Mouse (Mus musculus) ES-Bruce4 (cell line): Measurements from ENCODE around the gene Cacng3. TPM values are rescaled to one million over a fixed set of nuclear protein-coding genes. Genes with fewer than 3 reads are reported as not detected.

Source experiments
- H3K27ac ChIP-seq: 2 replicates; pipeline ENCODE4 v1.5.1; 2012; ENCODE audit warnings: low read length, inconsistent platforms; ENCODE audit not compliant: insufficient read depth
- H3K27me3 ChIP-seq: 2 replicates; pipeline ENCODE4 v1.6.1; 2012; ENCODE audit warnings: mild to moderate bottlenecking, low read length, inconsistent platforms; ENCODE audit not compliant: control insufficient read depth, poor library complexity, insufficient read depth, severe bottlenecking
- H3K36me3 ChIP-seq: 2 replicates; pipeline ENCODE4 v1.6.1; 2012; ENCODE audit warnings: inconsistent platforms, mild to moderate bottlenecking, low read length, moderate library complexity; ENCODE audit not compliant: control insufficient read depth, poor library complexity, insufficient read depth, severe bottlenecking
- H3K4me1 ChIP-seq: one replicate; pipeline ENCODE4 v1.8.1; 2011; ENCODE audit warnings: low read length; ENCODE audit not compliant: control insufficient read depth, insufficient read depth
- H3K4me3 ChIP-seq: 2 replicates; pipeline ENCODE4 v1.5.1; 2011; ENCODE audit warnings: low read depth, mild to moderate bottlenecking, low read length
- H3K9ac ChIP-seq: 2 replicates; pipeline ENCODE4 v1.6.1; 2012; ENCODE audit warnings: low read depth, mild to moderate bottlenecking, inconsistent platforms; ENCODE audit not compliant: poor library complexity, severe bottlenecking
- H3K9me3 ChIP-seq: replicated peaks from 2 replicates; pipeline ENCODE4 v1.6.1; 2012; ENCODE audit warnings: mild to moderate bottlenecking, low read length, inconsistent platforms; ENCODE audit not compliant: control insufficient read depth, poor library complexity, insufficient read depth, severe bottlenecking
- CTCF ChIP-seq: IDR thresholded peaks from one replicate; pipeline ENCODE4 v1.8.1; 2011; ENCODE audit warnings: low read depth, low read length
- EP300 ChIP-seq: IDR thresholded peaks from 2 replicates; pipeline ENCODE4 v1.6.1; 2011; ENCODE audit warnings: low read depth, low read length; ENCODE audit not compliant: insufficient read depth
- POLR2A ChIP-seq: IDR thresholded peaks from one replicate; pipeline ENCODE4 v1.8.1; 2011; ENCODE audit warnings: low read length; ENCODE audit not compliant: insufficient read depth
- polyA plus RNA-seq: library from polyadenylated mRNA; stranded (reverse); fragments of >200 nt; gene quantifications from 2 replicates; pipeline ENCODE4 v1.2.4, GENCODE M21; 2011; ENCODE audit warnings: low read depth; ENCODE audit not compliant: missing spikeins, insufficient read depth, insufficient read length

Cacng3 gene
- polyA plus RNA-seq, 1 experiment = not detected

GRCm38 (mm10) chr7:122817565-122817964 lies 147.3 kb downstream of the Cacng3 start:
- Histone ChIP-seq H3K4me1 (peaks cover 4% of the 10 kb centered on the region), H3K4me3 (no peak overlapping the region), H3K9me3 (no peaks in the 10 kb centered on the region), H3K27ac (no peak overlapping the region), H3K36me3 (no peaks in the 10 kb centered on the region), H3K27me3 (no peaks in the 10 kb centered on the region), H3K9ac (no peak overlapping the region)
- TF ChIP-seq POLR2A (no peak), EP300 (no peak), CTCF (no peak)
